Mouse (Mus musculus) adrenal gland, postnatal 36 days (tissue): ENCODE data around the gene Rps6kb1. TPM values are rescaled to one million over a fixed set of nuclear protein-coding genes. Genes with fewer than 3 reads are reported as not detected.

Source experiments
- DNase-seq, 2 experiments: peaks; one replicate each; pipeline ENCODE4 v3.0.0; 2021; ENCODE audit warnings: mixed read lengths in 1 of 2
- microRNA-seq: library from miRNA; unstranded; fragments of <30 nt; microRNA quantifications from one replicate; pipeline ENCODE4 v1.2.0, GENCODE M21; 2021
- total RNA-seq, 2 experiments: library from RNA; stranded (reverse); gene quantifications; 2 replicates each; pipeline ENCODE4 v1.2.3; 2021

Gene Rps6kb1
- total RNA-seq, 2 experiments from 2014 or later, result 36.8 to 44.8 TPM

DNA sequence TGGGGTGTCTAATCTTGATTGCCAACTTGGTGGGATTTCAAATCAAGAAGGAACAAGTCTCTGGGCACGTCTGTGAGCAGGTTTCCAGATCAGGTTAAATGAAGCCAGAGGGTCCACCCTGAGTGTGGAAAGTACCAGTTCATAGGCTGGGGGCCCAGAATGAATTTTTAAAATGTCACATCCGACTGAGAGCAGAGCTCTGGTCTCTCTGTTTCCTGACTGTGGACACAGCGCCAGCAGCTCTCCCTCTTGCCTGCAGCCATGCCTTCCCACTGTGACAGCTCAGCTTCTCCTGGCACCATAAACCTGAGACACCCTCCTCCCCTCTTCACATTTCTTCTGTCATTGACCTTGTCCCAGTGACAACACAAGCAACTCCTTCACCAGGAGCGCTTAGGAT, 75.6 kb downstream of the Rps6kb1 start:
- DNase-seq, result no peak

DNA sequence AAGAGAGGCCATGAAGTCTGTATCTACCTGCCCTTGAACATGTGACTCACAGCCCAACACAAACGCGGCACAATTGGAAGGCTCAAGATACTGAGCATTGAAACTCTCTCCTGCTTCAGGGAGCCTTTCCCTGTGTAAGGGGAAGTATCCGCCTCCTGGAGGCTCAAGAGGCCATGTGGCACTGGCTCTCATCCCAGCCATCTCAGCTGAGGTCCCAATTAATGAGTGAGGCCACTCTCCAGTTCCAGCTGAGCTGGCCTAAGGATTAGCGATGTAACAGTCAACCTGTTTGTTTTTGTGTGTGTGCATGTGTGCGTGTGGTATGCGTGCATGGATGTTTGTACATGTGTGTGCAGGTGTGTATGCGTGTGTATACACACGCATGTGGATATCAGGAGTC, 76.3 kb downstream of the Rps6kb1 start:
- no peak for DNase-seq

DNA sequence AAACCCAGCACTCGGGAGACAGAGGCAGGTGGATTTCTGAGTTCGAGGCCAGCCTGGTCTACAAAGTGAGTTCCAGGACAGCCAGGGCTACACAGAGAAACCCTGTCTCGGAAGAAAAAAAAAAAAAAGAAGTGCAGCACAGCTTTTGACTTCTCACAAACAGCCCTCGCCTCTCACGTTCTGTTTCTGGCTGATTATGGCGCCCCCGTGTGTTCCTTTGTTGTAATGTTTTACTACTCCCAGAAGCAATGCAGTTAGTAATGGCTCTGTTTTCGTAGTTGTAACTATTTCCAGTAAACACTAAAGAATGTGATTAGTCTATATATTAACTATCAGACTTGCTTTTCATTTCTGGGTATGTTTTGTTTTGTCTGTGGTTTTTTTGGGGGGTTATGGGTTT, 80.3 kb downstream of the Rps6kb1 start:
- DNase-seq, result peak; percentile 34 to 66

DNA sequence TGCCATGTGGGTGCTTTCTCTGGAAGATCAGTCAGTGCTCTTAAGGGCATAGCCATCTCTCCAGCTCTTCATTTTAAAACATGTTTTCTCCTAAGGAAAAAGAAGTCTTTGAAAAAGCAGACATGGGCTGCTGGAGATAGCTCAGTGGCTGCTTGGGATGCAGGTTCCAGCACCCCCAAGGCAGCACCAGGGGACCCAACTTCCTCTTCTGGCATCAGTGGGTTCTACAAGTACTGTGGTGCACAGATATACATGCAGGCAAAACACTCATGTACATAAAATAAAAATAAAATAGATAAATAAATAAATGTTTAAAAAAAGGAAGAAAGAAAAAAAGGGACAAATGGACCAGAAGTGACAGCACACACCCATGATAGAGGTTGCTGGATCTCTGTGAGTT, 82.0 kb downstream of the Rps6kb1 start:
- DNase-seq, result no peak

DNA sequence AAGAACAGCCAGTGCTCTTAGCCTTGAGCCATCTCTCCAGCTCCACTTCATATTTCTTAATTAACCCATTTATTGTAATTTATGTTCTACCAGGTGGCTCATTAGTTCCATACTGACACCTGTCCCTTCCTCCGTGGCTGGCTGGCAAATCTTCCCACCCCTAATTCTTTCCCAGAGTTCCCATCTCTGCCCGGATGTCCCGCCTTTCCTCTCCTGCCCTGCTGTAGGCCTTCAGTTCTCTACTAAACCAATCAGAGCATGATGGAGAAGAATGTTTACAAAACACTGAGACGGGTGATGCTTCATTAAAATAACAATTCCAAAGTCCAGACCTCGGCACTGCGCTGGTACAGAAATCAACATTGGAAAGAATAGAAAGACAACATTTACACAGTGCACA, 85.7 kb downstream of the Rps6kb1 start:
- no peak for DNase-seq

DNA sequence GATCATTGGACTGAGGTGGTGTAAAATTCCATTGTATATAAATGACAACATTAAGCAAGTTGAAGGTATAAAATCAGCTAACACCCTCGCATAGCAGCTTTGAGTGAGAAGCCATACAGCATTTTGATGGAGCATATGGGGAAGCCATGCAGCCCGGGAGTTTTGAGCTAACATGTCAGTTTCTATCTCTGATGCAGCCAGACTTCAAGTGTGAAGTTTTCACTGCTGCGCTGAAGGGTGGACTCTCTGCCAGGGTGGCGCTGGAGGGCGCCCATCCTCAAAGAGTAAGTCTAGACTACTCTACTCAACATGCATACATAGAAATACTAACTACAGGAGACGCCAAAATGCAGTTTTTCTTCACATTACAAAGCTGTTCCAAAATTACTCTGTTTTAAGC, 87.1 kb downstream of the Rps6kb1 start:
- no peak for DNase-seq

DNA sequence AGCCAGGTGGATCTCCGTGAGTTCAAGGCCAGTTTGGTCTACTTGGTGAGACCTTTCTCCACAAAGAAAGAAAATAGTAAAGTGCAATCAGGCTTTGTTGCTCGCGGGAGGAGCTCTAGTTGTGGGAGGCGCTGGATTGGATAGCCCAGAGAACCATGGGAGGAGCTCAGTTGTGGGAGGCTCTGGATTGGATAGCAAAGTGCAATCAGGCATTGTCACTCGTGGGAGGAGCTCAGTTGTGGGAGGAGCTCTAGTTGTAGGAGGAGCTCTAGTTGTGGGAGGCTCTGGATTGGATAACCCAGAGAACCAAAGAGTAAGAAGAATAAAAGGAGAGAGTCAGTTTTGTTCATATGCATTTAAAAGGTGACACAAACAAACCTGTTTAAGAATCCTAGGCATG, 90.6 kb downstream of the Rps6kb1 start:
- no peak for DNase-seq

Small RNA genes within 50 kb of the gene (microRNA-seq; reads per million reads assigned to microRNA genes)
- 25,441 reads per million, percentile 97 among the genes with 10 or more reads in this experiment for gene Mir21a

Other genes with a start within 250 kb of the Rps6kb1 start
- gene Med13, start 187.2 kb downstream of the Rps6kb1 start, total RNA-seq, result 10 to 100 TPM; 47.4 to 55.2 TPM
- gene Rnft1, start 60.1 kb downstream of the Rps6kb1 start, total RNA-seq, result 10 to 100 TPM; 36.7 to 41.9 TPM
- 1 to 10 TPM; 8.8 to 9.3 TPM for gene Tubd1, start 186 bp upstream of the Rps6kb1 start, total RNA-seq
- gene Vmp1, start 139.0 kb upstream of the Rps6kb1 start, total RNA-seq, result 100 to 1,000 TPM in 1 of 2 experiments, 10 to 100 TPM in 1; 96.3 to 185 TPM
- 10 to 100 TPM; 14.1 to 17.4 TPM for gene Ptrh2, start 139.2 kb upstream of the Rps6kb1 start, total RNA-seq
- gene Cltc, start 212.8 kb upstream of the Rps6kb1 start, total RNA-seq, result 100 to 1,000 TPM; 291 to 302 TPM